Mouse (Mus musculus) embryonic fibroblast, embryonic 13.5 days (primary cell): ENCODE data around the gene Gm16867.
"Not testable (repeated sequence)": the region's sequence is repeated elsewhere in the genome, so short reads cannot be mapped to it uniquely, and the experiment has no call there.

ENCODE experiments used
- CTCF ChIP-seq: IDR thresholded peaks from 2 replicates; pipeline ENCODE4 v1.5.1; 2011; ENCODE audit warnings: mild to moderate bottlenecking, control low read depth, low read length, moderate library complexity, borderline replicate concordance; ENCODE audit not compliant: insufficient read depth
- POLR2A ChIP-seq: IDR thresholded peaks from 2 replicates; pipeline ENCODE4 v1.6.1; 2011; ENCODE audit warnings: low read depth, mild to moderate bottlenecking, control low read depth, low read length, moderate library complexity

DNA sequence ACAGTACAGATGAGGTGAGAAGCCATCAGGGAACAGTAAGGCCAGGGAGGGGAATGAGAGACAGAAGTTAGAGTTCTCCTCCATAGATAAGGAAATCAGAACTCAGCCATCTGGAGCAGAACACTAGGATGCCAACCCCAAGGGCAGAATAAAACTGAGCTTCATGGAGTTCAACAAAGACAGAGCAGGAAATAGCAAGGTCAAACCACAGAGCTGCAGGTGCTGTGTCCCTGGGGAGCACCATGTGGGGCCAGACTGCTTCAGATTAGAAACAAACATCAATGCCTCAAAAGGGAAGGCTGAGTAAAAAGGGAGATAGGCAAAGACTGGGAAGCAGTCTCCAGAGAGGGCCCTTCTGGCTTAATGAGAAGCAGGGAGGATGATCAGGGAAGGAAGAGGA is 6.9 kb downstream of the Gm16867 start:
- TF ChIP-seq POLR2A, CTCF: not testable (repeated sequence)
